Mouse (Mus musculus) heart, embryonic 10.5 days (tissue): Measurements from ENCODE around the gene A4galt. TPM values are rescaled to one million over a fixed set of nuclear protein-coding genes. Genes with fewer than 3 reads are reported as not detected.

Experiments used
- DNase-seq: peaks from one replicate; pipeline ENCODE4 v3.0.0-alpha.2; 2017; ENCODE audit warnings: low spot score
- H3K27ac ChIP-seq: fragments of 300-500 bp; sonication (generic); 2 replicates; pipeline ENCODE4 v1.5.1; 2016; ENCODE audit warnings: mild to moderate bottlenecking
- H3K27me3 ChIP-seq: fragments of 300-500 bp; sonication (generic); 2 replicates; pipeline ENCODE4 v1.6.1; 2016; ENCODE audit warnings: mild to moderate bottlenecking; ENCODE audit not compliant: poor library complexity, insufficient read depth, severe bottlenecking
- H3K36me3 ChIP-seq: fragments of 300-500 bp; sonication (generic); 2 replicates; pipeline ENCODE4 v1.6.1; 2016; ENCODE audit warnings: mild to moderate bottlenecking, moderate library complexity
- H3K4me1 ChIP-seq: fragments of 300-500 bp; sonication (generic); 2 replicates; pipeline ENCODE4 v1.6.1; 2016; ENCODE audit warnings: mild to moderate bottlenecking
- H3K4me3 ChIP-seq: fragments of 300-500 bp; sonication (generic); 2 replicates; pipeline ENCODE4 v1.5.1; 2016; ENCODE audit warnings: mild to moderate bottlenecking, moderate library complexity
- H3K9me3 ChIP-seq: fragments of 300-500 bp; sonication (generic); 2 replicates; pipeline ENCODE4 v1.6.1; 2016; ENCODE audit warnings: mild to moderate bottlenecking, moderate library complexity
- WGBS: fragments of 180-500 bp; shearing (Covaris S2); methylation state at CpG from one replicate; pipeline ENCODE4 v1.1.7; 2016; 5-methylcytosine and 5-hydroxymethylcytosine counted together
- polyA plus RNA-seq: library from polyadenylated mRNA; unstranded; fragments of >200 nt; fragmentation: Nextera tagmentation; extraction: Ambion mirVana; gene quantifications from 2 replicates; pipeline ENCODE4 v1.2.1, GENCODE M21; 2016

The A4galt gene
- polyA plus RNA-seq, 1 experiment from 2014 or later = not detected

GRCm38 (mm10) chr15:83237460-83238243 lies 13.9 kb downstream of the A4galt start:
- no peak for DNase-seq
- Histone ChIP-seq H3K36me3 (no peaks in the 10 kb centered on the region), H3K4me1 (0 out of 2 replicates have a peak, but pooled peaks cover 4% of the 10 kb centered on the region), H3K4me3 (no peak overlapping the region), H3K27ac (no peak overlapping the region), H3K27me3 (no peaks in the 10 kb centered on the region), H3K9me3 (no peaks in the 10 kb centered on the region)
- 63% methylated on average over 15 of the region's 15 CpGs for WGBS

DNA sequence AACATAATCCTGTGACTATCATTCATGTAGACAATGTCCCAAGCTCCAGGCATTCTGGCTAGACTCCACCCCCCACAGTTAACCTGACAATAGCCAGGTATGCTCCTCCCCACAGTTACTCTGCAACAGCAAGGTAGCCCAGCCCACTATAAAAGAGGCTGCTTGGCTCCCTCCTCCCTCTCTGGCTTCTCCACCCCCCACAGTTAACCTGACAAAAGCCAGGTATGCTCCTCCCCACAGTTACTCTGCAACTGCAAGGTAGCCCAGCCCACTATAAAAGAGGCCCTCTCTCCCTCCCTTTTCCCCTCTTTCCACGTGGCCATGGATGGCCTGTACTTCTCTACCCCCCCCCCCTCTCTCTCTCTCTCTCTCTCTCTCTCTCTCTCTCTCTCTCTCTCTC lies 14.8 kb downstream of the A4galt start:
- H3K27ac ChIP-seq = no peak overlapping the region
- no peak overlapping the region for H3K4me3 ChIP-seq
- no peaks in the 10 kb centered on the region for H3K9me3 ChIP-seq
- H3K36me3 ChIP-seq = no peaks in the 10 kb centered on the region
- no peak for DNase-seq
- no peaks in the 10 kb centered on the region for H3K27me3 ChIP-seq
- 0 out of 2 replicates have a peak, but pooled peaks cover 4% of the 10 kb centered on the region for H3K4me1 ChIP-seq
- WGBS = no CpG with 5 or more reads among the region's 1 CpGs

DNA sequence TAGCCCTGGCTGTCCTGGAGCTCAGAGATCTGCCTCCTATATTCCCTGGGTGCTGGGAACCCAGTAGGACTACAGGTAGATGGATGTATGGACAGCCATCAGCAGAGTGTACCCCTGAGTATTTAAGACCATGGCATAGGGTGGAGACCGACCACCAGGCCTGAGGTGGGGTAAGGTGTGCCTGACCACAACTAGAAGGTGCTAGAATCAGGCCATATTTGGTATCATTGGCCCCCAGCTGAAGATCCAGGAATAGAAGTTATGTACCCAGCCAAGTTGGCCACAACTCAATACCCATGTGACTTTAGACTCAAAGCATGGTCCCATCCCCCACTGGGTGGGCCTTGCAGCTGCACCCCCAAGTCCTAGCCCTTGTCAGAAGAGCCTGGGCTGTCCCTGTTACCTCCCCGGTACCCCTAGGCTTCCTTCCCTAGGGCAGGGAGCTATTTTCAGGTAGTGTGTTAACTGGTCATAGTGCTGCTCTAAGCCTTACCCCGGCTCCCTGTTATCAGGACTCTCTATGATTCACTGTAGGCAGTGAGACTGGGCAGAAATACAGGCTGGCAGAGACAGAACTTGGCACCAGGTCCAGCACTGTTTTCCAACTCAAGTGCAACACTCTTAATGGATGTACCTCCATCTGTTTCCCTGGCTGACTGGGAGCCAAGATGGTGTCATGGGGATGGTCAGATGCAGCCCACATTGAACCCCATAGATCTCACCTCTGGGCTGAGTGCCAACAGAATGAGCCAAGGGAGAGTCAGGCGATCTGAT lies 18.2 kb downstream of the A4galt start:
- WGBS = 78% methylated on average over 4 of the region's 4 CpGs
- Histone ChIP-seq H3K4me3 (no peak overlapping the region), H3K4me1 (0 out of 2 replicates have a peak, but pooled peaks cover 4% of the 10 kb centered on the region), H3K36me3 (no peaks in the 10 kb centered on the region), H3K9me3 (no peaks in the 10 kb centered on the region), H3K27ac (no peak overlapping the region), H3K27me3 (no peaks in the 10 kb centered on the region; the same call in 1 of the 2 replicates)
- DNase-seq = no peak

DNA sequence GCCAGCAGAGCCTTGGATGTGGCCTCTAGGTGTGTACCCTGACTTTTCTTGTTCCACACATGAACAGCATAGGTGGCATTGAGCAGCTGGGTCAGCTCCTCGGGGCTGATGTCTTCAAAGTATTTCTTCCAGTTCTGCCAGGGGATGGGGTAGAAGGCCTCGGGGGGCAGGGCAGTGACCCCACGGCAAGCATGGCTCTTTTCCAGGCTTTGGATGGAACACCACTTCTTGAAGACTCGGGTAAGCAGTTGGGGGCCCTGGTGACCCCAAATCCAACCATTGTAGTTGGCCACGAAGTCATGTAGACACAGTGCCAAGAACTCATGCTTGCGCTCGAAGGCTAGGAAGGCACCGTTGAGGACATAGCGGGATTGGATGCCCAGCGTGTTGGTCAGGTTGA lies 24.0 kb downstream of the A4galt start:
- Histone ChIP-seq H3K9me3 (no peaks in the 10 kb centered on the region), H3K27ac (no peak overlapping the region), H3K4me3 (no peak overlapping the region), H3K36me3 (no peaks in the 10 kb centered on the region), H3K27me3 (no peaks in the 10 kb centered on the region; the same call in 1 of the 2 replicates), H3K4me1 (peaks cover 22% of the 10 kb centered on the region)
- no peak for DNase-seq
- WGBS = 92% methylated on average over 10 of the region's 10 CpGs

GRCm38 (mm10) chr15:83226871-83227270 lies 24.7 kb downstream of the A4galt start:
- no peaks in the 10 kb centered on the region for H3K36me3 ChIP-seq
- no peak for DNase-seq
- WGBS = 77% methylated on average over 5 of the region's 5 CpGs

DNA sequence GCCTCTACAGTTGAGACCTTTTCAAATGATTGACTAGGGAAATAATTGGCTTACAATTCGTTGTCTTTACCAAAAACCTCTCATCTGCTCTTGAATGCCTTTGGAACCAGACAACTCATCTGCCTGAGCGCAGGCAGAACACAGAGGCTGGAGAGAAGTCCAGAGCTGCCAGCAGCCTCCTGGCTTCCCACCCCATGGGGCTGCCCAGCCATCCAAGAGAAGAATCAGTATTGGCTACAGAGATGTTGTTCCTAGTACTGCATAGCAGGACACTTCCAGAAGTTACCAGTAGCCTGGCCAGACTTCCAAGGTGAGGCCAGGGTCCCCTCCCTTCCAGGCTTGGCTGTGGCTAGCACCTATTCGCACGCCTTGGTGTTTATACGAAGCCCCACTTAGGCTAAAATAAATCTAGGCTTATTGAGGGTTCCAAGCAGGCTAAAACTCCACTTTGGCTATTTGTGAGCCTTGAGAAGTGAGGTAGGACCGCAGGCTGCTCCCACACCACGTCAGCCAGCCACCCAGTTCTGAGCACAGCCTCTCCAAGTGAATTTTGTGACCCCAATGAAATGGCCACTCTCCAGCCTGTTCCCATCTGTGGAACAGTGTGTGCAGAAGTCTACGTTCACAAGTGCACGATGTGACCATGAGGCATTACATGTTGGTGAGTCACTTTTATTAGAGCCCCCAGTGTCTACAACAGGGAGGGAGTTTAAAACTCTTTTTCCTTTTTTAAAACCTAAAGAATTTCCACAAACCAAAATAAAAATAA lies 25.3 kb downstream of the A4galt start:
- H3K27ac ChIP-seq = no peak overlapping the region
- no peaks in the 10 kb centered on the region for H3K36me3 ChIP-seq
- no peak for DNase-seq
- peaks cover 22% of the 10 kb centered on the region for H3K4me1 ChIP-seq
- no peaks in the 10 kb centered on the region for H3K9me3 ChIP-seq
- 91% methylated on average over 9 of the region's 9 CpGs for WGBS
- H3K4me3 ChIP-seq = no peak overlapping the region
- H3K27me3 ChIP-seq = no peaks in the 10 kb centered on the region; the same call in 1 of the 2 replicates

More at GRCm38 (mm10) chr15:83226871-83227270, 24.7 kb downstream of the A4galt start:
- no peak overlapping the region for H3K27ac ChIP-seq
- peaks cover 22% of the 10 kb centered on the region for H3K4me1 ChIP-seq
- H3K9me3 ChIP-seq = no peaks in the 10 kb centered on the region
- no peak overlapping the region for H3K4me3 ChIP-seq
- H3K27me3 ChIP-seq = no peaks in the 10 kb centered on the region; the same call in 1 of the 2 replicates

DNA sequence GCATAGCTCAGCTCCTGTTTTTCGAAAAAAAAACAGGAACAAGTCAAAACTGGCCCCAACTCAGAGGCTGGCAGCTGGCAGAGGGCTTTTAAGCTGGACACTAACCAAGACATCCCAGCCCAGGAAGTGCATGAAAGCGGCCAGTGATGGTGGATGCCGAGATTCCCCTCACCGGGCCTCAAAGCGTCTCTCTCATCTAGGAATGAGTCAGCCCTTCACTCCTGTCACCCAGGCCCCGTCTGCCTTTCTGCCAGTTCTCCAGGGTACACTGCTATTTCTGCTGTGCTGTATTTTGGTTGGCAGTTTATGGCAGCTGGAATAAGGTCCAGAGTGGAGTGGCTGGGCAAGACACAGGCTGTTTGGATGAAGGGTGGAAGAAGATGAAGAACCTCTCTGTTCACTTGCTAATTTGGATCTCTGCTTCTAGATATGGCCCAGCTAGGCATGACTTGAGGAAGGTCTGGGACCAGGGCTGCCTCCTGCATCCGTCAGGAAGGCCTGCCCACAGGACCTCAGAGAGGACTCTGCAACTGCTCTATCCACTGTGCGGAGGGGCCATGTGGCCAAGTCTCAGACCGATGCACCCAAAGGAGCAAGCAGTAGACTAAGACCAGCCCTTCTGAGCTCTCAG lies 27.3 kb downstream of the A4galt start:
- Histone ChIP-seq H3K9me3 (no peaks in the 10 kb centered on the region), H3K4me3 (no peak overlapping the region), H3K27me3 (no peaks in the 10 kb centered on the region), H3K36me3 (no peaks in the 10 kb centered on the region), H3K4me1 (peaks cover 26% of the 10 kb centered on the region), H3K27ac (peak overlapping the region; percentile 63)
- 46% methylated on average over 9 of the region's 9 CpGs for WGBS
- DNase-seq = no peak

DNA sequence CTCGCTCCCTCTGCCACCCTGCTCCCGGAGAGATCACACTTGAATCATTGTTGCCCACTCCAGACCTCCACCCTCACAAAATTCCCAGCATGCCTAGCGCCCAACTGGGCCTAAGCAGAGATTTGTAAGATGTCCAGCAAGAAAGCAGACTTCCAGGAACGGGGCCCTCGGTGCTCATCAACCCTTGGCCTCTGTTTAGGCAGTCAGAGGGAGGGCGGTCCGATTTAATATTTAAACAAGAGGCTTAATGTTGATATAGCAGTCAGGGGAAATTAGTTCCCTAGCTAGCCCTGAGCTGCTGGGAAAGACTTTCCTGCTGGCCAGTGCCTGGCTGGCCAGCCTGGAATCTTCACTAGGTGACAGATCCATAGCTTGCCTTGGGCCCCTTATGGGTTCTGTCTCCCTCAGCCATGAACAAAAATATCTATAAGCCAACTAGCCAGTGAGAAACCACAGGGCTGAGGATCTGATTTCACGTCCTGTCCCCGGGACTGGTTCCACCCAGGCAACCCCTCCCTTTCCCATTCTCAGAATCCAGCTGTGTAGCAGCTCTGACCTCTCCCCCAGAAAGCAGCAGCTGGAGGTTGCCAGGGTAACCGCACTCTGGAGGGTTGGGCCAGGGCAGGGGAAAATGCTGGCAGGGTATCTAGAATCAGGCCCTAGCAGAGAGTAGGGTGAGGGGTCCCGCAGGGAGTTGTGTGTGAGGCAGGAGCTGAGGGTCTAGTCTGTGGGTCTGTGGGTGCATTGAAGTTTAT lies 28.2 kb downstream of the A4galt start:
- WGBS = 44% methylated on average over 11 of the region's 11 CpGs
- Histone ChIP-seq H3K4me1 (peaks cover 26% of the 10 kb centered on the region), H3K36me3 (no peaks in the 10 kb centered on the region), H3K27ac (peak overlapping the region; percentile 63), H3K27me3 (no peaks in the 10 kb centered on the region), H3K4me3 (no peak overlapping the region), H3K9me3 (no peaks in the 10 kb centered on the region)
- no peak for DNase-seq

DNA sequence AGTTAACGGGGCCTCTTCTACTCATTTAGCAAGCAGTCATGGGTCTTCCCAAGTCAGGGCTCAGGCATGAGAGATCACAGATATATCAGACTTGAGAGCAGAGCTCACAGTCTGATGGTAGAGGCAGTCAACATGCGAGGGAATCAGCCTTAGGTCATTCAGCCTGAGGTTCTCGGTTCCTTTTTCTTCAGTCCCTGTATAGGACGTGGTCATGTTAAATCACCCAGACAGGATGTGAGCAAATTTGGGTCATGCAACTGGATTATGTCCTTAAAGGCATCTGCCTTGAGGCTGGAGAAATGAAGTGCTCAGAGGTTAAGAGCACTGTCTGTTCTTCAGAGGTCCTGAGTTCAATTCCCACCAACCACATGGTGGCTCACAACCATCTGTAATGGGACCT lies 29.9 kb downstream of the A4galt start:
- peaks cover 26% of the 10 kb centered on the region for H3K4me1 ChIP-seq
- H3K4me3 ChIP-seq = no peak overlapping the region
- no peak for DNase-seq
- no peaks in the 10 kb centered on the region for H3K36me3 ChIP-seq
- no peaks in the 10 kb centered on the region for H3K9me3 ChIP-seq
- WGBS = 86% methylated on average over 4 of the region's 4 CpGs
- H3K27me3 ChIP-seq = no peaks in the 10 kb centered on the region
- H3K27ac ChIP-seq = no peak overlapping the region

GRCm38 (mm10) chr15:83220368-83221013 lies 31.1 kb downstream of the A4galt start:
- Histone ChIP-seq H3K27me3 (no peaks in the 10 kb centered on the region), H3K4me3 (no peak overlapping the region), H3K36me3 (no peaks in the 10 kb centered on the region), H3K4me1 (peaks cover 30% of the 10 kb centered on the region), H3K27ac (0 out of 2 replicates have a peak overlapping the region, but pooled peaks have one; percentile 30), H3K9me3 (no peaks in the 10 kb centered on the region)
- no peak for DNase-seq
- WGBS = 42% methylated on average over 9 of the region's 9 CpGs

GRCm38 (mm10) chr15:83215322-83216216 lies 36.0 kb downstream of the A4galt start:
- H3K27me3 ChIP-seq = no peaks in the 10 kb centered on the region
- no peak for DNase-seq
- 44% methylated on average over 5 of the region's 5 CpGs for WGBS
- H3K9me3 ChIP-seq = no peaks in the 10 kb centered on the region
- no peak overlapping the region for H3K4me3 ChIP-seq
- H3K27ac ChIP-seq = no peak overlapping the region
- H3K36me3 ChIP-seq = no peaks in the 10 kb centered on the region
- peaks cover 5% of the 10 kb centered on the region; the same call in 1 of the 2 replicates for H3K4me1 ChIP-seq
